Mouse (Mus musculus): ENCODE results near the gene Nsg1.

DNA sequence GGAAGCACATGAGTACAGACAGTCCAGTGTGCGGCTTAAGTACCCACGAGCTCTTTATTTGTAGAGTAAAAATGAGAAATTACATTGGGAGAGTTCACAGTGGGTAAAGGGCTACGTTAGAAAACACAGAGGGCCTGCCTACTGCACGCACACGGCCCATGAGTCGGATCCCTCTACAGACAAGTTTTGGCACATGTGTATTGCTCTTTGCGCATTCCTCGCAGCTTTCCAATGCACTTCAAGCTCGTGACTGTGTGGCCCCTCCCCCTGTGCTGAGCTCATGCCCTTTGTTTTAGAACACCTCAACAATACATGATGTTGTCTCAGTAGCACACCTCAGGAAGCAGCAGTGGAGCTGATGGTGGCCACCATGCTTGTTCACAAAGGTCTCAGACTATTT, 22.5 kb downstream of the Nsg1 start:
- TF ChIP-seq POLR2A (IDR thresholded peaks at IDR 0.05; ENCODE audit: extremely low read depth, insufficient read depth, low read length) (no peak), CTCF (IDR thresholded peaks at IDR 0.05; ENCODE audit: extremely low read depth, insufficient read depth, low read length) (no peak)
